Mouse (Mus musculus) monocyte, adult 2 months (primary cell): ENCODE measurements around the gene Emg1.
"Not testable (repeated sequence)": the region's sequence is repeated elsewhere in the genome, so short reads cannot be mapped to it uniquely, and the experiment has no call there.

Source experiments
- DNase-seq, 2 experiments: peaks; one replicate each; pipeline ENCODE4 v3.0.0; 2022; ENCODE audit warnings: low spot score in 2 of 2, low read depth in 1 of 2

Gene Emg1

DNA sequence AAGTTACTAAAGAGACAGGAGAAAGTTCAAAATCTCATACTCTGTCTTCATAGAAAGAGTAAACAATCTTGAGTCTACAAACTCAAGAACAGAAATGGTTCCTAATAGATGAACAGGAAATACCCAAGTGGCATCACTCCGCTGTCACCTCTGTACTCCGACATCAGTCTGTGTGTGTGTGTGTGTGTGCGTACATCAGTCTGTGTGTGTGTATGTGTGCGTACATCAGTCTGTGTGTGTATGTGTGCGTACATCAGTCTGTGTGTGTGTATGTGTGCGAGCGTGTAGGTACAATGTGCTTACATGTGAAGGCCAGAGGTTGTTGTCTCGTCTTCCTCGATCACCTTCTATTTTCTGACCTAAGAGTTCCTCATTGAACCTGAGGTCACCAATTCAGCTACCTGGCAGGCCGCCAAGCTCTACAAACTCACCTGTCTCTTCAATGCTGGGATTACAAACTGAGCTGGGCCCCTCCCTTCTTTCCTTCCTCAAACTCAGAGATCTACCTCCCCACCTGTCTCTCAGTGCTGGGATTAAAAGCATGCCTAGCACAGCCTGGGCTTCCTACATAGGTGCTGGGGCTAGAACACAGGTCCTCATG is 3.6 kb downstream of the Emg1 start:
- no peak for DNase-seq

GRCm38 (mm10) chr6:124706061-124706627 is 5.8 kb downstream of the Emg1 start:
- DNase-seq: no peak

DNA sequence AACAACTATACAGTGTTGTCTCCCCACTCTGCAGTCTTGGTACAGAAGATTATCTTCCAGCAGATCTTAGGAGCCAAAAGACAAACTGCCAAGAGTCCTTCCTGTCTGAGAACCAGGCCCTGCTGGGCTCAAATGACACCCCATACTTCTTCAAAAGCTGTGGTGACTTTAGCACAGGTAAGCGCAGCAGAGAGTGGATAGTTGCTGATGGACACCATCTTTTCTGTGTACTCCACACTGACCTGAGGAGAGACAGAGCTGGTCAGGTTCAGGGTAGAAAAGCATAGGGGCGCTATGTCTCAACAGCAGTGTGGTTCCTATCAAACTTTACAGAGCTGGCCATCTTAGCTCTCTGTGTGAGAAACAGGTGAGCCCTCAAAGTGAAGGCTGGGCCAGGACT is 7.6 kb downstream of the Emg1 start:
- no peak for DNase-seq

- no peak for DNase-seq
Observed at GRCm38 (mm10) chr6:124703789-124704188, 8.2 kb downstream of the Emg1 start.

GRCm38 (mm10) chr6:124702784-124703103 is 9.2 kb downstream of the Emg1 start:
- peak in 1 of 2 experiments; percentile 51 for DNase-seq

- no peak for DNase-seq
Observed at GRCm38 (mm10) chr6:124702102-124702783, 9.7 kb downstream of the Emg1 start.

DNA sequence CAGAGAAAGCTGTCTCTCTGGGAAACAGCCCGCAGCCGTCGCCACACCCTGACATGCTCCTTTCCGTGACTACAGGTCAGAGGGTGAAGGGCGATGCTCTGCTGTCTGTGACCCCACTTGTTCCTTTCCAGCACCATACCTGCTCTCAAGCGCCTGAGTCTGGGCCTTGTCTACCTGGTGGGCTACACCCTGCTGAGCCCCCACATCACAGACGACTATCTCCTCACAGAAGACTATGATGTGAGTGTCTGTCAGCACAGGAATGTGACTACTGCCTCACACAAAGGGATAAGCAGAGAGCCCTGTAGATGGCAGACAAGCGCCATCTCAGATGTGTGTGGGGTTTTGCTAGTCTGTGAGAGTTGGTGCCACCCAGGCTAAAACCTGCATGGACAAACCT is 10.6 kb downstream of the Emg1 start:
- no peak for DNase-seq

GRCm38 (mm10) chr6:124699962-124700610 is 11.9 kb downstream of the Emg1 start:
- DNase-seq: no peak

DNA sequence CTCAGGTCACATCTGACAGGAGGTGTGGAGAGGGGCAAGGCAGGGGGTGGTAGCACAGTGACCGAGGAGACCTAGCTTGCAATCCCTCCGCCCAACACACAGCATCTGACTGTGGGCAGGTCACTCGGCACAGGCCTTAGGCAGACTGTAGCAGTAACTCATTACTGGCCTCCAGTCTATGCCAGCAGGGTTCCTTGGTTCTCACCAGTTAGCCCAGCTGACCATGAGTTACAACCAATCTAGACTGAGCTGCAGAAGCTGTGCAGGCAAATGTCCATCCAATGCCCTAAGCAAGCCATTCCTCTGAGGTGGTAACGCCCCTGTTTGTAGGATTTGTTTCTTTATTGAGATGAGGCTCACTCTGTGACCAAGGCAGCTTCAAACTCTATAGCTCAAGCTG is 12.6 kb downstream of the Emg1 start:
- DNase-seq: no peak

DNA sequence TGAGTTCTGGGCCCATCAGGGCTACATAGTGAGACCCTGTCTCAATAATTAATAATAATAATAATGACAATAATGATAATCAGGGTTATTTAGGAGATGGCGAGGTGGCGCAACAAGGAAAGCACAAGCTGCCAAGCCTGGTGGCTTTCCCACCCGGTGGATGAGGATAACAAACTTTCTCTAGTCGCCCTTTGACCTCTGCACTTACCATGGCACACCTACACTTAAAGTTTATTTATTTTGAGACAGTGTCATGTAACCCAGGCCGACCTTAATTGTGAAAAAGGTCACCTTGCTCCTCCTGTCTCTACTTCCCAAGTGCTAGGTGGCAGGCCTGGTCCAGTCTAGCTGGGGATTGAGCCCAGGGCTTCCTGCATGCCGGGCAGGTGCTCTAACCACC is 13.2 kb downstream of the Emg1 start:
- DNase-seq: no peak

- DNase-seq: no peak
Observed at GRCm38 (mm10) chr6:124696441-124697150, 15.4 kb downstream of the Emg1 start.

DNA sequence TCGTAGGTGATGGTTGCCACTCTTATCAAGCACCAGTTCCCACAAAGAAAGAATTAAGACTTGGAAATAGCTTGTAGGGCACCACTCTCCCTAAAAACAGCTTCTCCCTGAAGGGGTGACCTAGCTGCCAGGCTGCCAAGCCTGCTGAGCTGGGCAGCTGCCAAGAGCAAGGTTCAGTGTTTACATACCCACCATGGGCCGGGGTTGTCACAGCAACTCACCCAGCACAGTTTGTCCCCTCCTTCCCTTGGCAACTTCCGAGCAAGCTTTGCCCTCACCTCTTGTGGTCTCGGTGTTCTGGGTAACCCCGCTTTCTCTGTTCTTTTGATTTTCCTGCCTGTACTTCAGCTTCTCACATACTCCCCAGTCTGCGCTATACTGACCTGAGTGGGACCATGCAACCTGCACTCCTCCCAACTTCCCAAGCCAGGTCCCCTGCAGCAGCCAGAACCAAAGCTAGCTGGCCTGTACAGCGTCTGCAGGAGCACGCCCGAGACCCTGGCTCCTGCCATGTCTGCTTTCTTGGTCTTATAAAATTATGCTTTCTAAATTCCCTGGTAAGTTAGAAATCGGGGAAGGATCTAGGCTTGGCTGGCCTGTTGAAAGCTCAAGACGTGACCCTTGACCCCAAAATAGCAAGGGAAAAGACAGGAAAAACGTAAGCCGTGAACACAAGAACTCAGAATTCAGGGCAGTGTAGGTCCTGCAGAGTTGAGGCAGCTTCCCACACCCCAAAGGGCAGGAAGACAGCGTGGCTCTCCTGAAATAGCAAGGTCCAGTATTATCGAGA is 17.6 kb downstream of the Emg1 start:
- no peak for DNase-seq

DNA sequence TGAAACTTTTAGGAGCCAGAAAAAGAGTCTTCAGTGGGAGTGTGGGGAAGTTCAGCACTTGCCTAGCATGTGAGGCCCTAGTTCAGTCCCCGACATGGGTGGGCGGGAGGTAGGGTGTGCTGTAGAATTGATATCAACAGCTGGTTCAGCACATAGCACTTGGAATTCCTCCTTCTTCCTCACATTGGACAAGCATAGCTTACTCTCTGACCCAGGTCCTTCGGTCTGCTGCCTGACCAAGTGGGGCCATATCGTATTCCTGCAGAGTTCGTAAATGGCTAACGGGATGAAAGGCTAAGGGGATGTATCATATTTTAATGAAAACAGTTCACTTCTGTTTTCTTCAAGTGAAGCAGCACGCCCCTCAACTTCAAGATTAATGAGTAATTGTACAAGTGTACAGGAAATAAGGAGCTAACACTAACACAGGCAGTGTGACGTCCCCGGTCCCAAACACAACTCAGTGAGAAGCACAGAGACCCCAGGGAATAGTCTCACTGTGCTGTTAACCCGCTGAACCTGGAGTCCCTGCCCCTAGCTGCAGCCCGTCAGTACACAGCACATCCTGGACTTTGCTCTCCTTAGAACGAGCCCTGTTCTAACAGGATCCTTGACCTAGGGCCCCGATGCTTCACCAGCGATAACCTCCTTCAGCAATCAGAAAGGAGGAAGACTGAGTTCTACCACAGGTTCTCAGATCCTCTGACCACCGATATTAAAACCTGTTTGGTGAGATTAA is 18.6 kb downstream of the Emg1 start:
- no peak for DNase-seq

DNA sequence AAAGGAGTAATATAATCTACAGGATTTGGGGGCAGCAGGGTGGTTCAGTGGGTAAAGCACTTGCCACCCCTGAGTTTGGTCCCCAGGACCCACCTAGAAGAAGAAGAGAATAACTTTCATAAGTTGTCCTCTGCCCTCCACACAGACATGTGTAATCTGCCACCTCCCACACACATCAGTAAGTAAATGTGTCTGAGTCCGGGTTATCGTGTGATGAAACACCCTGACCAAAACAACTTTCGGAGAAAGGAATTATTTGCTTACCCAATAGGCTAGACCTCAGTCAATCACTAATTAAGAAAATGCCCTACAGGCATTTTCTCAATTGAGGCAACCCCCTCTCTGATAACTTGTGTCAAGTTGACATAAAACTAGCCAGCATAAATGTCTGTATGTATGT is 21.5 kb downstream of the Emg1 start:
- DNase-seq: no peak

GRCm38 (mm10) chr6:124689011-124689410 is 23.0 kb downstream of the Emg1 start:
- no peak for DNase-seq

GRCm38 (mm10) chr6:124688151-124688758 is 23.7 kb downstream of the Emg1 start:
- peak in 1 of 2 experiments; percentile 6 for DNase-seq

GRCm38 (mm10) chr6:124686644-124687043 is 25.3 kb downstream of the Emg1 start:
- not testable (repeated sequence) for DNase-seq

- no peak for DNase-seq
Observed at GRCm38 (mm10) chr6:124685606-124686386, 26.2 kb downstream of the Emg1 start.
